Mouse (Mus musculus): Measurements from ENCODE around the gene Adgrb3.
"Not testable (repeated sequence)": the region's sequence is repeated elsewhere in the genome, so short reads cannot be mapped to it uniquely, and the experiment has no call there.

The Adgrb3 gene

DNA sequence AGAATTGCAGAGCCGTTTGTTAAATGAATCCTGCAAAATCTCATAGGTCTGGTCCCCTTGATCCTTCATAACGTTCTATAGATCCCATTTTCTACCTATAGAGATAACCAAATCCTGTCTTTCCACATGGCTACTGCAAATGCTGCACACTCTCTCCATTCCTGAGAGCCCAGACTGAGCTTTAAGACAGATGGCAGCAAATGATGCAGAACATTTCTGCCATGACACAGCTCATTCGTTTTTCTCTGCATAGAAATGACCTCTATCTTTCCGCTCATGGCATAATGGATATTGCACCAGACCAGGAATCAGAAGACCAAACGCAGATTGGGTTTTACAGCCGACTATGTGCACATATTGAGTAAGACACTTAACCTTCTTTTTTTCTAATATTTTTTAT, 84.8 kb downstream of the Adgrb3 start:
- no peak for ATAC-seq (ENCODE audit: low TSS enrichment)

DNA sequence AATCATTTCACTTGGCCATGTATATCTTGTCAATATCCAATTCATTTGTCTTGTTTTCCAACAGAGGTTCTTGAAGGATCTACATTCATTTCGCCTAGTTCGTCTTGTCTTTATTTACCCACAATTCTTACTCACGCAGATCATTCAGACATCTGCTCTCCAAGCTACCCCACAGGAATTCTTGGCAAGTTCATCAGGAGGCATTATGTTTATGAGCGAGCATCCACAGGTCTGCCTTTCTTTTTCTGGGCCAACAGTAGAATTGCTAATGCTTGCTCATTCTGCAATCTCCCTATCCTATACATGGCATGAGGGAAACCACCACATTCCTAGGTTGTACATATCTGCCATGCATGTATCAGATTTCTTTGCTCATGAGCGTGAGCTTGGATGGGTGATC, 99.7 kb downstream of the Adgrb3 start:
- no peak; the same call in 1 of the 2 replicates for ATAC-seq (ENCODE audit: low TSS enrichment)

GRCm38 (mm10) chr1:25711474-25711873, 118.0 kb downstream of the Adgrb3 start:
- peak; percentile 81 for ATAC-seq (ENCODE audit: low TSS enrichment)

DNA sequence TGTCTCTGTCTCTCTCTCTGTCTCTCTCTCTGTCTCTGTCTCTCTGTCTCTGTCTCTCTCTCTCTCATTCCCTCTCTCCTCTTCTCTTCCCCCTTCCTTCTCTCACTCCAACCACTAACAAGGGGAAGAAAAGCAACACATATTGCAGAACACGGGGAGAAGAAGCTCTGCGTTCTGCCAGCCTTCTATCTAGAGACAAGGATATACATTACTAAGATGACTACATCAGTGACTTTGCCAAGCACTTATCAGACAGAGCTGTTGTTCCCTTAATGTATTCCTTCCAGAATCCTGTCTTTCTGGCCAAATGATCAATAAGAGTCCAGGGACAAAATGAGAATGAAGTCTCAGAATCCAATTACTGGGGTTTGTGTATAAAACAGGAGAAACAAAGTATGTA, 123.2 kb downstream of the Adgrb3 start:
- ATAC-seq (ENCODE audit: low TSS enrichment): peak; percentile 60; the same call in 1 of the 2 replicates

GRCm38 (mm10) chr1:25698702-25699250, 130.7 kb downstream of the Adgrb3 start:
- ATAC-seq (ENCODE audit: low TSS enrichment): peak; percentile 85

DNA sequence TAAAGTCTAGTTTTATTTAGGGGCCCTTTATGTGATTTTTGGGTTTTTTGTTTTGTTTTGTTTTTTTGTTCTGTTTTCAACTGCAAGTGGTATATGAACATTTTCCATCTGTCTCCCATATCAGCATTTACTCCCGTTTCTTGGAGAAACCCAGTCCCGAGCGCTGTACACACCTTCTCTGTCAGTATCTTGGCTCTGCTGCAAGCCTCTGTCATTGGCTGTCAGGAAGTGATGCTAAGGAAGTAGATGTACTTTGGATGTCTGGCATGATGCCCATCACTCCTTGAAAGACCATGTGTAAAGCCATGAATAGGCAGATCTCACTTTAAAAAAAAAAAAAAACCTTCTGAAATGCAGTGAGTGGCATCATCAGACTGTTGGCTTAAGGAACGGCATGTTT, 132.3 kb downstream of the Adgrb3 start:
- ATAC-seq (ENCODE audit: low TSS enrichment): no peak; the same call in 1 of the 2 replicates

DNA sequence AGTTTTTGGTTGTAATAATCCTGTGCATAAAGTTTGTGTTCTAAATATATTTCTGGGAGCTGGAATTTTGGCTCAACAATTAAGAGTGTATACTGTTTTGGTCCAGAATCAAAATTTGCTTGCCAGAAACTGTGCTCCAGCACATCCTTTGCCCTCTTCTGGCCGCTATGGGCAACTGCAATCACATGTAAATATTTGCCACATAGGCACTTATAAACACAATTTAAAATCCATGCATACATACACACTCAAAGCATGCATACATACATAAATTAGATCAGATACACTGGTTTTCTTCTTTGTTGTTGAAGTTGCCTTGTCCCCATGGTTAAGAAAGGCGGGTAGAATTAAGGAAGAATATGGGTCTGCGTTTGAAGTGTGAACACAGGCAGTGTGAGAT, 132.7 kb downstream of the Adgrb3 start:
- ATAC-seq (ENCODE audit: low TSS enrichment): no peak

- ATAC-seq (ENCODE audit: low TSS enrichment): peak; percentile 78
Observed at GRCm38 (mm10) chr1:25682118-25682517, 147.4 kb downstream of the Adgrb3 start.

DNA sequence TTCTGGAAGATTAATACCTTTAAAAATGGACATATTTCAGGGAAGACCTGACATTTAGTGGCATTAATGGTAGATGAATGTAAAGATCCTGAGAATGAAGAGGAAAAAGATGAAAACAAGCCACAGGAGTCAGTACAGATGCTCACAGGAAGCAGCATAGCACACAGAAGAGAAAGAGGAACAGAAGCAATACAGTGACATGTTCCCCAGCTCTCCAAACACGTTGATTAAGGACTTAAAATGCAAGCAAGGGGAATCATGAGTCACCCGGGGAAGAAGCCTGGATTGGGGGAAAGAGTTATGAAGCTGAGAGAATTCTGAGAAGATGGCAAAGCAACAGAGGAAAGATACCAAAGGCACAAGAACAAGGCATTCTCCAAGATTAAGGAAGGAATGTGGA, 149.9 kb downstream of the Adgrb3 start:
- ATAC-seq (ENCODE audit: low TSS enrichment): peak; percentile 24; the same call in 1 of the 2 replicates

DNA sequence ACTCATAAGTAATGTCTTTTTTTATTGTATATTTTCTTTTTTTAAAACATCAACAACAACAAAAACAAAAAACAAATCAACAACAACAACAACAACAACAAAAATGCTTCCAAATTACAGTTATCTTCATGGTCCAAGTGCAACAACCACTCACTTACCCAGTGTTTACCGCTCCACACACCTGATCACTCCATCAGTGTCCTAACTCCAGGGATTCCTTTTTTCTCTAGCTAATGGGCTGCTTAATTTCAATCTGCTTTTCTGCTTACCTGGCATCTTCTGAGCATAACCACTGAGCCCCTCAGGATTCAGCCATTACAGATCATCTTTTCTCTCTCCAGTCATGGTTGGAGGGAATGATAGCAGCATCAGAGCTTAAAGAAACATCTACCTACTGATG, 176.8 kb downstream of the Adgrb3 start:
- ATAC-seq (ENCODE audit: low TSS enrichment): no peak

- peak; percentile 92 for ATAC-seq (ENCODE audit: low TSS enrichment)
Observed at GRCm38 (mm10) chr1:25644256-25644655, 185.3 kb downstream of the Adgrb3 start.

GRCm38 (mm10) chr1:25621458-25621857, 208.0 kb downstream of the Adgrb3 start:
- ATAC-seq (ENCODE audit: low TSS enrichment): no peak

DNA sequence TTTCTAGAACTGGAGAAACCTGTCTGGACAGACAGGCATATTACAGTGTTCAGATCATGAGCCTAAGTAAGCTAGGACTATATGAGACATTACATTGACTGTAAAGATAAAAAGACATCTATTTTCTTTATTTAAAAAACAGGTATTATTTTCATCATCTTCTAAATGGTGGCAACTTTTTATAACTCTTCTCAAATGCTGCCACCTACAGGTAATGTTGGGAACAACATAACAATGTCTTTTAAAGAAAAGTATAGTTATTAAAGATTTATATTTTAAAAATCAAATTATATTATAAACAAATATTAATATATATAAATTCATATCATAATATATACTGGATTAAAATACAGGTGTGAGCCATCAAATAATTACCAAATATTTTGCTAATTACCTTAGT, 212.6 kb downstream of the Adgrb3 start:
- no peak for ATAC-seq (ENCODE audit: low TSS enrichment)

DNA sequence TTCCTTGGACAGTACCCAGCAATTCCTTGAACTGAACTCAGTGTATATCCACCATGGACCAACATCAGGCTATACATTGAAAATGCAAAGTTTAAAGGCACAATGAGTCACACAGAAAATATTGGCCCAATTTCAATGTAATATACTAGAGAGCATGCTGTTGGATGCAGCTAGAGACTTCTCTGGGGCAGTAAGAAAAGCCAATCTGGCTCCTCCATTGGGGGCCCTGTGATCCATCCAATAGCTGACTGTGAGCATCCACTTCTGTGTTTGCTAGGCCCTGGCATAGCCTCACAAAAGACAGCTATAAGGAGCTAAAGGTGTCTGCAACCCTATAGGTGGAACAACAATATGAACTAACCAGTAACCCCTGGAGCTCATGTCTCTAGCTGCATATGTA, 218.7 kb downstream of the Adgrb3 start:
- not testable (repeated sequence) for ATAC-seq (ENCODE audit: low TSS enrichment)

DNA sequence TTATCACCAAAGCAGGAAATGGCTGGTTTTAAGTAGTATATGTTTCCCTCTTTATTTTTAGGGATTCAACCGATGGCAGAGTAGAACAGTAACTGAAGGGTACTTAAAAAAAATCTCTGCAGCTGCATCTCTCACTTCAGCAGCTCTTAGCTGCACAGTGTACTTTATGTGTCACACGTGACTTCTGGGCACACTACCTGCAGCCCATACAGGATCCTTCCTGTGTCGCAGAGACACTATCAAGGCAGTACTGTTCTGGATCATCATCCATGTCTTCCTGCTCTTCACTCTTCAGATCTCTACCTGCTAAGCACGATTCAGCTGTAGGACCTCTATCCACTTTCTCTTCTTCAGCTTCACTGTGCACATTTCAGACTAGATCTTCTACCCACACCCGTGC, 230.6 kb downstream of the Adgrb3 start:
- peak; percentile 94 for ATAC-seq (ENCODE audit: low TSS enrichment)

- no peak for ATAC-seq (ENCODE audit: low TSS enrichment)
Observed at GRCm38 (mm10) chr1:25588568-25589118, 240.9 kb downstream of the Adgrb3 start.

DNA sequence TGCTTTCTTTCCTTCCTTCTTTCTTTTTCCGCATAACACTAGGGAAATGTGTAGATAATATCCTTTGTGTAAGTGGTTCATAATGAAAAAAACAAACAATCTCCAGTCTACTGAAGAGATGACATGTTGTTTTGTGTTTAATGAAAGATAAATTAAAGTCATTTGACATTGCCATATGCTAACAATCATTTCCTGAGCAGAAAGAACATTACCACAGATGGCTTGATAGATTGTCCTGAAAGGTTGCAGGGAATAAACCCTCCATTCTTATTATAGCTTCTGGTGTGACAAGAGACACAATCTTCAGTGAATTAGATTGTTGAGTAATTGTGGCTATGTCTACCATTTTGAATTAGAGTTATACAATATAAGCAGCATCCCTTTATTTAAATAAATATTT, 247.8 kb downstream of the Adgrb3 start:
- no peak for ATAC-seq (ENCODE audit: low TSS enrichment)

- ATAC-seq (ENCODE audit: low TSS enrichment): peak; percentile 21
Observed at GRCm38 (mm10) chr1:25577836-25578235, 251.7 kb downstream of the Adgrb3 start.

GRCm38 (mm10) chr1:25576598-25576997, 252.9 kb downstream of the Adgrb3 start:
- ATAC-seq (ENCODE audit: low TSS enrichment): peak; percentile 87

- peak; percentile 85 for ATAC-seq (ENCODE audit: low TSS enrichment)
Observed at GRCm38 (mm10) chr1:25568096-25568495, 261.4 kb downstream of the Adgrb3 start.

- no peak for ATAC-seq (ENCODE audit: low TSS enrichment)
Observed at GRCm38 (mm10) chr1:25546072-25546471, 283.4 kb downstream of the Adgrb3 start.

- no peak for ATAC-seq (ENCODE audit: low TSS enrichment)
Observed at GRCm38 (mm10) chr1:25543915-25544314, 285.6 kb downstream of the Adgrb3 start.

DNA sequence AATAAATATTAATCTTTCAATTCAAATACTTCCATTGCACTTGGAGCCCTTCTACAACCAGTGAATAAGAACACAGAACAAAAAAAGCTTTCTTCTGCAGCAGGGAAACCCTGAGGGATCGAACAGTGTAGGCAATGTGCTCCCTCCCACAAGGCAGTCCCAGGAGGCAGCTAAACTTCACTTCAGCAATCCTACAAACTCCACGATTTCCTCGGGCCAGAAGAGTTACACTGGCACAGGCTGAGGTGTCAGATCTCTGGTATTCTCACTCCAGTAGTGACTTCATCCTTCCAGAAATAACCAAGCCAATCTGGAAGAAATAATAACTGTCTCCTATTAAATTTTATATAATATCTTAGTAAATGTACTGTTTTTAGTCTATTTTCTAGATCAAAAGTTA, 286.6 kb downstream of the Adgrb3 start:
- peak; percentile 84 for ATAC-seq (ENCODE audit: low TSS enrichment)

GRCm38 (mm10) chr1:25526976-25527375, 302.5 kb downstream of the Adgrb3 start:
- peak; percentile 65 for ATAC-seq (ENCODE audit: low TSS enrichment)
